In the genomic region with DNA sequence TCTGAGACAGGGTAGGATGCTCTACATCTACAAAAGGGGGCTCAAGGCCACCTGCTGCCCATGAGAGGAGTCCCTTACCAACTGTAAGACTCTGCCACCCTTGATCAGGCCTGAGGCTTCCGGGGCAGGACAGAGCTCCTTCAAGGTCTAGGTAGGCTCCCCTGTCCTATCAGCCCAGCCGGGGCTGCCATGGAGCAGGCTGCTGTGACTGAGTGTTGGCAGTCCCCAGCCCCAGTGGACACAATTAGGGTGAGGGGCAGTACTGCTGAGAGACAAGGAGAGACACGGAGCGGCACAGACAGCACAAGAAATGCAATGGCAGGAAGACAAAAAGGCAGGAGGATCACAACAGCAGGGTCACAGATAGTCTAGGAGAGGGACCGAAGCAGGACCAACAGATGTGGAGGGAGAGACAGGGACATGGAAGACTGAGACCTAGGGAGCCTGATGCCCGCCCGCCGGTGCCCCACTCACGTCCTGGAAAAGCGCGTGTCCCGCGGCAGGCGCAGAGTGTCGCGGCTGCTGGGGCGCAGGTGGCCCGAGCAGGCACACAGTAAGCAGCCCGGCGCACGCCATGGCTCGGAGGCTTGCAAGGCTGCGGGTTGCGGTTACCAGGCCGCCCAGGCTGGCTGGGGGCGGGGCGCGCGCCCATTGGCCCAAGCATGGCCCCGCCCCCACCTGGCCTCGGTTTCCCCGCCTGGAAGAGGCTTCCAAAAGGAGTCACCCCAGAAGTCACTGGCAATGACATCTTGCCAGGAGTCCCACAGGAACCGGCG, we compare ENCODE assay signal across 8 mouse cellular contexts. TPM values are rescaled to one million over a fixed set of nuclear protein-coding genes. Genes with fewer than 3 reads are reported as not detected.
DNase-seq lines count a peak whose midpoint lies in the region; ATAC-seq lines count a peak whose summit lies in the region.

TSS of gene Necab3 (minus strand) at position 627 of the 776 bp plus-strand sequence.

- peak; percentile 45 for ATAC-seq in frontal cortex, adult (ENCODE audit: low TSS enrichment)
- ATAC-seq in embryonic facial prominence, embryonic 15.5 days (ENCODE audit: insufficient number of reproducible peaks, low FRiP score, low TSS enrichment, low read depth): peak; percentile 43; the same call in 1 of the 2 replicates
- peak; percentile 78 for ATAC-seq in hindbrain, embryonic 11.5 days (ENCODE audit: low FRiP score)
- 0 out of 2 replicates have a peak, but pooled peaks have one; percentile 23 for ATAC-seq in limb, embryonic 11.5 days (ENCODE audit: insufficient number of reproducible peaks, low FRiP score, low TSS enrichment, low read depth)
- 0 out of 2 replicates have a peak, but pooled peaks have one; percentile 20 for ATAC-seq in monocyte, adult 5-6 weeks (replicated peaks; ENCODE audit: insufficient number of reproducible peaks, low FRiP score, low TSS enrichment, poor library complexity, severe bottlenecking)

- no peak for DNase-seq in frontal cortex, postnatal 10 days (ENCODE audit: low spot score in 2 of 2)
- DNase-seq in adrenal gland, postnatal 36 days: peak; percentile 69 to 77
- DNase-seq in hindbrain, embryonic 11.5 days (ENCODE audit: low spot score): peak; percentile 62
- peak; percentile 58 for DNase-seq in limb, embryonic 11.5 days (ENCODE audit: low spot score)
- peak; percentile 80 for DNase-seq in testis, postnatal 10 days (ENCODE audit: low spot score)

- H3K9ac ChIP-seq in embryonic facial prominence, embryonic 15.5 days: 0 out of 2 replicates have a peak within 1 kb of the TSS, but pooled peaks have one; percentile 1
- H3K9ac ChIP-seq in hindbrain, embryonic 11.5 days (ENCODE audit: low read depth, low read length): peak within 1 kb of the TSS; percentile 19
- H3K9ac ChIP-seq in limb, embryonic 11.5 days (ENCODE audit: low read length): no peak within 1 kb of the TSS

- H3K4me1 ChIP-seq in embryonic facial prominence, embryonic 15.5 days: peaks cover 36% of the 10 kb centered on the region
- H3K4me1 ChIP-seq in hindbrain, embryonic 11.5 days (replicated peaks; ENCODE audit: control insufficient read depth, insufficient read depth, low read length): peaks cover 6% of the 10 kb centered on the region; the same call in 1 of the 2 replicates
- H3K4me1 ChIP-seq in limb, embryonic 11.5 days (ENCODE audit: control insufficient read depth, insufficient read depth, low read length): peaks cover 5% of the 10 kb centered on the region; the same call in 1 of the 2 replicates

- WGBS in embryonic facial prominence, embryonic 15.5 days: 8% methylated on average over 34 of the region's 34 CpGs
- WGBS in hindbrain, embryonic 11.5 days: 4% methylated on average over 34 of the region's 34 CpGs
- WGBS in limb, embryonic 11.5 days: 5% methylated on average over 33 of the region's 34 CpGs

- H3K27ac ChIP-seq in embryonic facial prominence, embryonic 15.5 days (replicated peaks): 0 out of 2 replicates have a peak within 1 kb of the TSS, but pooled peaks have one; percentile 13
- peak within 1 kb of the TSS; percentile 34; the same call in 1 of the 2 replicates for H3K27ac ChIP-seq in hindbrain, embryonic 11.5 days (ENCODE audit: low read depth, low read length)
- H3K27ac ChIP-seq in limb, embryonic 11.5 days (replicated peaks; ENCODE audit: low read depth, low read length): no peak within 1 kb of the TSS

- H3K9me3 ChIP-seq in embryonic facial prominence, embryonic 15.5 days (replicated peaks): no peaks in the 10 kb centered on the region
- no peaks in the 10 kb centered on the region for H3K9me3 ChIP-seq in hindbrain, embryonic 11.5 days (ENCODE audit: control insufficient read depth, low read length)
- no peaks in the 10 kb centered on the region for H3K9me3 ChIP-seq in limb, embryonic 11.5 days (ENCODE audit: control insufficient read depth, low read length)

- peaks cover 26% of the 10 kb centered on the region for H3K36me3 ChIP-seq in embryonic facial prominence, embryonic 15.5 days
- H3K36me3 ChIP-seq in hindbrain, embryonic 11.5 days (ENCODE audit: control insufficient read depth, insufficient read depth, low read length): 0 out of 2 replicates have a peak, but pooled peaks cover 2% of the 10 kb centered on the region
- H3K36me3 ChIP-seq in limb, embryonic 11.5 days (ENCODE audit: control insufficient read depth, insufficient read depth, low read length): peaks cover 13% of the 10 kb centered on the region

- H3K4me3 ChIP-seq in embryonic facial prominence, embryonic 15.5 days (replicated peaks): peak within 1 kb of the TSS; percentile 28
- peak within 1 kb of the TSS; percentile 30 for H3K4me3 ChIP-seq in hindbrain, embryonic 11.5 days (ENCODE audit: low read depth, low read length)
- H3K4me3 ChIP-seq in limb, embryonic 11.5 days (ENCODE audit: low read depth, low read length): peak within 1 kb of the TSS; percentile 3

- peak within 1 kb of the TSS; percentile 60 for H3K4me2 ChIP-seq in embryonic facial prominence, embryonic 15.5 days (replicated peaks)
- peak within 1 kb of the TSS; percentile 39 for H3K4me2 ChIP-seq in hindbrain, embryonic 11.5 days (replicated peaks; ENCODE audit: low read depth, low read length)
- H3K4me2 ChIP-seq in limb, embryonic 11.5 days (ENCODE audit: low read depth, severe bottlenecking): peak within 1 kb of the TSS; percentile 49

- no peaks in the 10 kb centered on the region for H3K27me3 ChIP-seq in embryonic facial prominence, embryonic 15.5 days
- H3K27me3 ChIP-seq in hindbrain, embryonic 11.5 days (ENCODE audit: control insufficient read depth, insufficient read depth, low read length): no peaks in the 10 kb centered on the region
- no peaks in the 10 kb centered on the region for H3K27me3 ChIP-seq in limb, embryonic 11.5 days (ENCODE audit: control insufficient read depth, insufficient read depth, low read length)

RNA-seq across cellular contexts. Expression of gene Necab3, which starts in this region (rescaled TPM):
- 1 to 10 TPM; 1.1 to 1.5 TPM for total RNA-seq in adrenal gland, postnatal 36 days (2021)
- polyA plus RNA-seq in embryonic facial prominence, embryonic 15.5 days (2015; fragmentation: Nextera tagmentation; extraction: Ambion mirVana): 3.4 and 4.3 TPM in 2 replicates
- 10.8 and 12.5 TPM in 2 replicates for polyA plus RNA-seq in hindbrain, embryonic 11.5 days (2014; fragmentation: Nextera tagmentation; extraction: Ambion mirVana)
- 1.4 and 1.5 TPM in 2 replicates for polyA plus RNA-seq in limb, embryonic 11.5 days (2014; fragmentation: Nextera tagmentation; extraction: Ambion mirVana)
- 0.68 TPM in 1 of 3 replicates, not detected in the others for total RNA-seq in monocyte, adult 5-6 weeks (2017)

Comparison
In these comparisons a context has a peak if more than half of its experiments do, and no peak if none do; other contexts are left out.
1. Peak in ATAC-seq in monocyte, adult 5-6 weeks; RNA of the gene not detected or under 1 TPM.
2. ATAC-seq: peak in every context shown above with its lines; median percentile 78 in hindbrain, embryonic 11.5 days; 45 in frontal cortex, adult; 43 in embryonic facial prominence, embryonic 15.5 days; 23 in limb, embryonic 11.5 days; 20 in monocyte, adult 5-6 weeks.
3. DNase-seq: peak in adrenal gland, postnatal 36 days (2 of 2), hindbrain, embryonic 11.5 days (single experiment), limb, embryonic 11.5 days (single experiment) and testis, postnatal 10 days (single experiment); none in frontal cortex, postnatal 10 days (0 of 2).
4. Peak in every context shown above with its lines, with median percentiles within 50 percentile points of each other: H3K4me2 ChIP-seq and H3K4me3 ChIP-seq.